Mouse (Mus musculus): ENCODE measurements around the gene Slc26a11.

DNA sequence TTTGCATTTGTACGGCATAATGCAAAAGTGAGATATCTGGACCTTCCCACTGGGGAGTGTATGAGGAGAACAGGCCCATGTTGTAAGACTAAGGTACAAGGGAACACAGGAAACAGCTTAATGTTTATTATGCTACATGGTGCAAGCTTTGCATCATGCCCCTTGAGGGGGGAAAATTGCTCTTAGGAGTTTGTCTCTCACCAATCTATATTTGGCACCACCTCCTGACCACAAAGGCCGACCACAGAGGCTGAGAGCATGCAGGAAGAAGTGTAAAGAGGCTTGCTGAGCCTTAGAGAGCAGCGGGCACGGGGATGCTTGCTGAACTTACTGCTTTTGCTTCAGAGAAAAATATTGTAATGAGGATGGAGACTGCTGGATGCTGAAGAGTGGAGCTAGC is 29.5 kb downstream of the Slc26a11 start:
- TF ChIP-seq CTCF (IDR thresholded peaks at IDR 0.05; ENCODE audit: low read depth) (no peak), EP300 (IDR thresholded peaks at IDR 0.05; ENCODE audit: low read depth) (no peak)

Measured in liver, embryonic 14.5 days (tissue).